Mouse (Mus musculus) bone marrow, adult 2 months (tissue): ENCODE data around the gene Plxna4.

Source experiments
- CTCF ChIP-seq: fragments of 200-500 bp; IDR thresholded peaks from 2 replicates; pipeline ENCODE4 v1.5.1; 2011; ENCODE audit warnings: low read length, control low read depth; ENCODE audit not compliant: control insufficient read depth, insufficient read depth
- POLR2A ChIP-seq: fragments of 200-500 bp; IDR thresholded peaks from 2 replicates; pipeline ENCODE4 v1.6.1; 2011; ENCODE audit warnings: low read depth, mild to moderate bottlenecking, control low read depth, low read length, borderline replicate concordance; ENCODE audit not compliant: control insufficient read depth

DNA sequence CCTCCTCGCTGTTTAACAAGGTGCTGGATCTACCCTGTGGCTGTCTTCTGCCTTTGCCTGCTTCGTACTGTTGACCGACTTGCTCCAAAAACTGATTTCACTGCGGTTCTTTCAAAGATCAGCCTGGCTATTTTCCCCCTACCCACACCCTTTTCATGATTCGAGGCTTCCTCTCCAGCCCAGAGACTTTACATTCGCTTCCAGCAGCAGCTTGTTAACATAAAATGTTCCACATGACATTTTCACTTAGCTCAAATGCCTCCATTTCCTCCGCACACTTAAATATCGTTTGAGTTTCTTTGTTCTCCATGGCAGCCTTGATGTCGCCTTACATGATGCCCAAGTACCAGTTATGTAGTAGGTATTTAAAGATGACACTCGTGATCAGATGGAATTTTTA, 336.3 kb downstream of the Plxna4 start:
- no peak for TF ChIP-seq CTCF
- TF ChIP-seq POLR2A, result no peak
